Mouse (Mus musculus) CH12.LX (cell line): Measurements from ENCODE around the gene Rora. TPM values are rescaled to one million over a fixed set of nuclear protein-coding genes. Genes with fewer than 3 reads are reported as not detected.
A peak's percentile ranks its signal among the peaks of the same experiment; 100 is the strongest.

ENCODE experiments used
- DNase-seq: peaks from one replicate; pipeline ENCODE4 v3.0.0-alpha.2; 2013; ENCODE audit errors: extremely low read depth
- H3K27ac ChIP-seq: 2 replicates; pipeline ENCODE4 v1.5.1; 2012; ENCODE audit warnings: low read depth, mild to moderate bottlenecking, control low read depth, moderate library complexity; ENCODE audit not compliant: insufficient read depth
- H3K27me3 ChIP-seq: replicated peaks from 2 replicates; pipeline ENCODE3; 2012; ENCODE audit warnings: inconsistent platforms
- H3K36me3 ChIP-seq, 2 experiments: replicated peaks in 1 of 2; 2 replicates each; pipeline versions ENCODE3 to v1.6.1; 2012; ENCODE audit warnings: inconsistent platforms in 1 of 2, low read length in 1 of 2, mild to moderate bottlenecking in 1 of 2, mixed read lengths in 1 of 2, moderate library complexity in 1 of 2; ENCODE audit not compliant: control insufficient read depth in 1 of 2, insufficient read depth in 1 of 2
- H3K4me1 ChIP-seq, 2 experiments: 2 replicates each; pipeline ENCODE4 v1.6.1; 2012; ENCODE audit warnings: inconsistent platforms in 1 of 2, moderate library complexity in 1 of 2; ENCODE audit not compliant: insufficient read depth in 2 of 2, control insufficient read depth in 1 of 2
- H3K4me2 ChIP-seq: 2 replicates; pipeline ENCODE4 v1.6.1; 2012; ENCODE audit warnings: low read depth, mild to moderate bottlenecking, control low read depth; ENCODE audit not compliant: poor library complexity, insufficient read depth, severe bottlenecking
- H3K4me3 ChIP-seq, 3 experiments: fragments of 150-350 bp in 1 of 3; sonication (generic) in 1 of 3; replicated peaks in 1 of 3; 2 replicates each; pipeline versions ENCODE3 to v1.5.1; 2011 to 2012; ENCODE audit warnings: low read depth in 2 of 3, low read length in 2 of 3, mild to moderate bottlenecking in 2 of 3, moderate library complexity in 2 of 3, control low read depth in 1 of 3, improper control_type of control experiment in 1 of 3, inconsistent platforms in 1 of 3, mixed read lengths in 1 of 3; ENCODE audit not compliant: poor library complexity in 1 of 3
- H3K79me2 ChIP-seq: replicated peaks from 2 replicates; pipeline ENCODE4 v1.6.1; 2012; ENCODE audit warnings: mild to moderate bottlenecking, moderate library complexity; ENCODE audit not compliant: control insufficient read depth, poor library complexity, insufficient read depth, severe bottlenecking; ENCODE audit errors: extremely low read depth
- H3K9ac ChIP-seq: 2 replicates; pipeline ENCODE4 v1.6.1; 2012; ENCODE audit warnings: low read depth, mild to moderate bottlenecking, control low read depth, moderate library complexity; ENCODE audit not compliant: insufficient read depth
- H3K9me3 ChIP-seq: replicated peaks from 2 replicates; pipeline ENCODE3; 2012; ENCODE audit warnings: low read length, inconsistent platforms, mixed read lengths
- BHLHE40 ChIP-seq: IDR thresholded peaks from 2 replicates; pipeline ENCODE4 v1.6.1; 2011; ENCODE audit warnings: mild to moderate bottlenecking, low read depth, low read length, improper control_type of control experiment
- CTCF ChIP-seq, 2 experiments: IDR thresholded peaks in 1 of 2; conservative IDR thresholded peaks in 1 of 2; 2 replicates each; pipeline ENCODE4 v1.5.1; 2011 to 2012; ENCODE audit warnings: low read depth in 2 of 2, low read length in 2 of 2, improper control_type of control experiment in 1 of 2, inconsistent platforms in 1 of 2, mild to moderate bottlenecking in 1 of 2, moderate library complexity in 1 of 2
- E2F4 ChIP-seq: IDR thresholded peaks from 2 replicates; pipeline ENCODE4 v1.6.1; 2011; ENCODE audit warnings: low read depth, low read length, improper control_type of control experiment; ENCODE audit not compliant: insufficient replicate concordance
- ELF1 ChIP-seq: IDR thresholded peaks from 2 replicates; pipeline ENCODE4 v1.6.1; 2014; ENCODE audit warnings: low read depth, mild to moderate bottlenecking, inconsistent platforms, low read length, improper control_type of control experiment
- ETS1 ChIP-seq: conservative IDR thresholded peaks from 2 replicates; pipeline ENCODE4 v1.6.1; 2012; ENCODE audit warnings: low read depth, mild to moderate bottlenecking, inconsistent platforms, low read length, improper control_type of control experiment, moderate library complexity
- GABPA ChIP-seq: IDR thresholded peaks from 2 replicates; pipeline ENCODE4 v1.6.1; 2012; ENCODE audit warnings: low read depth, low read length, improper control_type of control experiment, inconsistent platforms; ENCODE audit not compliant: insufficient replicate concordance
- HCFC1 ChIP-seq: IDR thresholded peaks from 2 replicates; pipeline ENCODE4 v1.6.1; 2012; ENCODE audit warnings: low read depth, mild to moderate bottlenecking, inconsistent platforms, low read length, improper control_type of control experiment
- IRF4 ChIP-seq: IDR thresholded peaks from 2 replicates; pipeline ENCODE4 v1.6.1; 2014; ENCODE audit warnings: low read depth, mild to moderate bottlenecking, inconsistent platforms, low read length, improper control_type of control experiment
- JUN ChIP-seq: IDR thresholded peaks from 2 replicates; pipeline ENCODE4 v1.6.1; 2011; ENCODE audit warnings: low read depth, mild to moderate bottlenecking, low read length, improper control_type of control experiment, moderate library complexity; ENCODE audit not compliant: insufficient read depth
- JUND ChIP-seq: conservative IDR thresholded peaks from 2 replicates; pipeline ENCODE4 v1.6.1; 2011; ENCODE audit warnings: low read depth, low read length, improper control_type of control experiment
- MAZ ChIP-seq: IDR thresholded peaks from 2 replicates; pipeline ENCODE4 v1.6.1; 2012; ENCODE audit warnings: low read depth, mild to moderate bottlenecking, inconsistent platforms, low read length, improper control_type of control experiment, moderate library complexity
- MXI1 ChIP-seq: IDR thresholded peaks from 2 replicates; pipeline ENCODE4 v1.6.1; 2011; ENCODE audit warnings: mild to moderate bottlenecking, low read depth, low read length, improper control_type of control experiment
- POLR2AphosphoS2 ChIP-seq: IDR thresholded peaks from 2 replicates; pipeline ENCODE4 v1.6.1; 2011; ENCODE audit warnings: low read depth, low read length, improper control_type of control experiment
- RAD21 ChIP-seq: IDR thresholded peaks from 2 replicates; pipeline ENCODE4 v1.6.1; 2011; ENCODE audit warnings: low read depth, mild to moderate bottlenecking, low read length, improper control_type of control experiment, moderate library complexity
- SIN3A ChIP-seq: IDR thresholded peaks from 2 replicates; pipeline ENCODE4 v1.6.1; 2012; ENCODE audit warnings: low read length, improper control_type of control experiment, inconsistent platforms
- UBTF ChIP-seq: IDR thresholded peaks from 2 replicates; pipeline ENCODE4 v1.6.1; 2012; ENCODE audit warnings: low read depth, mild to moderate bottlenecking, inconsistent platforms, low read length, improper control_type of control experiment, moderate library complexity
- USF1 ChIP-seq: IDR thresholded peaks from 2 replicates; pipeline ENCODE4 v1.6.1; 2014; ENCODE audit warnings: low read depth, mild to moderate bottlenecking, inconsistent platforms, low read length, improper control_type of control experiment
- USF2 ChIP-seq: conservative IDR thresholded peaks from 2 replicates; pipeline ENCODE4 v1.6.1; 2011; ENCODE audit warnings: low read depth, low read length, improper control_type of control experiment
- ZC3H11A ChIP-seq: IDR thresholded peaks from 2 replicates; pipeline ENCODE4 v1.6.1; 2012; ENCODE audit warnings: low read depth, mild to moderate bottlenecking, inconsistent platforms, low read length, improper control_type of control experiment
- ZMIZ1 ChIP-seq: IDR thresholded peaks from 2 replicates; pipeline ENCODE4 v1.6.1; 2012; ENCODE audit warnings: low read depth, mild to moderate bottlenecking, inconsistent platforms, low read length, improper control_type of control experiment
- dilution Hi-C: fragments of 300-500 bp; cut with MboI; formaldehyde crosslinking; loops from 2 replicates; pipeline ENCODE4 v1.14.3; 2020; ENCODE audit warnings: low sequenced_read_pairs; ENCODE audit not compliant: extremely low pct_unique_long_range_greater_than_20kb, extremely low pct_ligation_motif_present
- in situ Hi-C: fragments of 300-500 bp; cut with MboI; formaldehyde crosslinking; loops from 3 replicates; pipeline ENCODE4 v1.14.3; 2019; ENCODE audit warnings: low sequenced_read_pairs, low pct_ligation_motif_present, low pct_unique_long_range_greater_than_20kb, mixed read lengths
- polyA plus RNA-seq: library from polyadenylated mRNA; unstranded; fragments of >175 nt; gene quantifications from 2 replicates; pipeline ENCODE4 v1.2.1, GENCODE M21; 2012; ENCODE audit warnings: low read depth; ENCODE audit not compliant: insufficient read length
- total RNA-seq, 2 experiments: library from RNA; depleted of rRNA; stranded (reverse); fragments of 300-350 nt in 1 of 2; fragments of >200 nt in 1 of 2; gene quantifications; 2 replicates each; pipeline ENCODE4 v1.2.3; 2012 to 2014

Rora gene
- total and polyA plus RNA-seq, 3 experiments: 0.36 to 0.66 (median 0.64) TPM

DNA sequence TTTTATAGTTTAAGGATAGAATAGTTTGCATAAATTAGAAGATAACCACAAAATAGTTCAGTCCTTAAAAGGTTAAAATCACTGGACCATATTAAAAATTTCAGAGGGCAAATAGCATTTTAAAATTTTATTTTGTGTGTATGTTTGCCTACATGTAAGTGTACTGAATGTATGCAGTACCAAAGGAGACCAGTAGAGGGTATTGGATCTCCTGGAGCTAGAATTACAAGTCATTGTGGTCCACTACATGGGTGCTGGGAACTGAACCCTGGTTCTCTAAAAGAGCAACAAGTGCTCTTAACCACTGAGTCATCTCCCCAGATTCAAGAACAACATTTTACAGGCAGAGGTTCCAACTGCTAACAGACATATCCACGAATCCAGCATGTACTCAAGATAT, 493.4 kb downstream of the Rora start:
- TF ChIP-seq CTCF (conservative IDR thresholded peaks at IDR 0.05 in 1 of 2, IDR thresholded peaks at IDR 0.05 in 1 of 2; ENCODE audit: low read depth in 2 of 2, low read length in 2 of 2) (peak in 1 of 2 experiments; percentile 26; a peak in 2 of 4 replicates), ZC3H11A (no peak)
- DNase-seq: no peak
- dilution Hi-C loops: no loop called here
- Histone ChIP-seq H3K9me3 (peaks cover 6% of the 10 kb centered on the region), H3K9ac (no peak overlapping the region), H3K4me2 (no peak overlapping the region), H3K4me1 (peaks cover 0 to 28% of the 10 kb centered on the region in 2 experiments; a peak in 2 of 4 replicates), H3K27ac (no peak overlapping the region), H3K36me3 (no peaks in the 10 kb centered on the region), H3K79me2 (no peaks in the 10 kb centered on the region), H3K27me3 (no peaks in the 10 kb centered on the region), H3K4me3 (no peak overlapping the region)
- in situ Hi-C loops: no loop called here

GRCm38 (mm10) chr9:69150224-69150623, 496.6 kb downstream of the Rora start:
- Histone ChIP-seq H3K27ac (no peak overlapping the region), H3K4me2 (no peak overlapping the region)
- TF ChIP-seq MAZ (no peak), E2F4 (no peak), SIN3A (no peak), IRF4 (no peak), JUN (no peak), USF2 (no peak), BHLHE40 (no peak), HCFC1 (no peak), ELF1 (no peak), GABPA (no peak), UBTF (no peak), MXI1 (no peak), ZMIZ1 (no peak), CTCF (conservative IDR thresholded peaks at IDR 0.05 in 1 of 2, IDR thresholded peaks at IDR 0.05 in 1 of 2; ENCODE audit: low read depth in 2 of 2, low read length in 2 of 2) (no peak), JUND (no peak), POLR2AphosphoS2 (no peak), USF1 (no peak), RAD21 (no peak), ETS1 (no peak)
- TF ChIP-seq, all 38 proteins: peak for 0
- Histone ChIP-seq H3K4me1 (peaks cover 0 to 7% of the 10 kb centered on the region in 2 experiments; a peak in 1 of 4 replicates), H3K36me3 (no peaks in the 10 kb centered on the region), H3K9ac (no peak overlapping the region), H3K9me3 (peaks cover 4% of the 10 kb centered on the region), H3K27me3 (no peaks in the 10 kb centered on the region), H3K79me2 (no peaks in the 10 kb centered on the region), H3K4me3 (no peak overlapping the region)
- in situ Hi-C loops (no loop called here), dilution Hi-C loops (no loop called here)
- no peak for DNase-seq
